Mouse (Mus musculus) duodenum, adult 2 months (tissue): ENCODE measurements around the gene Nipa1. TPM values are rescaled to one million over a fixed set of nuclear protein-coding genes. Genes with fewer than 3 reads are reported as not detected.

Experiments
- polyA plus RNA-seq: library from polyadenylated mRNA; depleted of rRNA; stranded (reverse); fragments of >200 nt; gene quantifications from 2 replicates; pipeline ENCODE4 v1.2.3, GENCODE M21; 2012; ENCODE audit warnings: low replicate concordance; rRNA removed

Gene Nipa1
- polyA plus RNA-seq = 0.71 and 0.95 TPM in 2 replicates

DNA sequence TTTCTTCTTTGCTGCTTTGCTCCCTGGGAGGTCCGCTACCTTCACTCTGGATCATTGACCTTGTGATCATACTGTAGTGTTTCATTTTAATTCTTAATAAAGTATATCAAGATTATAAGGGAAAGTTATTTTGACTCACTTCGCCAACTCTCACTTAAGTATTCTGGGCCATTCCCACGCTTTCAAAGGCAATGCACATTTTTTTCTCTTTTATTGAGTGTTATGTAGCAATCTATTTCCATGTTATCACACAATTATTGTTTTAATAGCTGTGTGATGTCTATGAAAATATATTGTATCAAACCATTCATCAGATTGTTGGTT lies at the start of gene Nipa1:
TSS of gene Nipa1 (minus strand) at position 25 of the 324 bp plus-strand sequence.

DNA sequence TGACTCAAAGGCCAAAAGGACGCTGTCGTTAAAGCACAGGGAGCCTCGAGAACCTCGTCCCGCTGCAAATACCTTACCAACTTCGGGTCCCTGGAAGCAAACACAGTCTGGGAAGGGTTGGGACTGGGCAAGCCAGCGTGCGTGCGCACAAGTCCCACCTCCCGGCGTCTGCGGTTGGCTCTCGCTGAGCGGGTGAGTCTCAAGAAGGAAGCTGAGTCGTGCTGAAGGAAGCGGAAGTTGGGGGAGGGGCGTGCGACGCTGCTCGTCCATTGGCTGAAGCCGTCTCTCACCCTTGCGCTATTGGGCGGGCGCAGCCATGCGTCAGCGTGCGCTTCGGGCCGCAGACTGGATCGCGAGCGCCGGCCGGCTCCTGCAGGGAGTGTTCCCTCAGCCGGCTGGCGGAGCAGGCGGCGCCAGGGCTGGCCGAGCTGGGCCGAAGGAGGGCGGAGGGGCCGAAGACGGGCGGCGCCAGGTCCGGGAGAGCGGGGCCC lies 30.1 kb upstream of the Nipa1 start, which contains the start of gene Herc2:
TSS of gene Herc2 (plus strand) at position 366 of the 491 bp plus-strand sequence.

DNA sequence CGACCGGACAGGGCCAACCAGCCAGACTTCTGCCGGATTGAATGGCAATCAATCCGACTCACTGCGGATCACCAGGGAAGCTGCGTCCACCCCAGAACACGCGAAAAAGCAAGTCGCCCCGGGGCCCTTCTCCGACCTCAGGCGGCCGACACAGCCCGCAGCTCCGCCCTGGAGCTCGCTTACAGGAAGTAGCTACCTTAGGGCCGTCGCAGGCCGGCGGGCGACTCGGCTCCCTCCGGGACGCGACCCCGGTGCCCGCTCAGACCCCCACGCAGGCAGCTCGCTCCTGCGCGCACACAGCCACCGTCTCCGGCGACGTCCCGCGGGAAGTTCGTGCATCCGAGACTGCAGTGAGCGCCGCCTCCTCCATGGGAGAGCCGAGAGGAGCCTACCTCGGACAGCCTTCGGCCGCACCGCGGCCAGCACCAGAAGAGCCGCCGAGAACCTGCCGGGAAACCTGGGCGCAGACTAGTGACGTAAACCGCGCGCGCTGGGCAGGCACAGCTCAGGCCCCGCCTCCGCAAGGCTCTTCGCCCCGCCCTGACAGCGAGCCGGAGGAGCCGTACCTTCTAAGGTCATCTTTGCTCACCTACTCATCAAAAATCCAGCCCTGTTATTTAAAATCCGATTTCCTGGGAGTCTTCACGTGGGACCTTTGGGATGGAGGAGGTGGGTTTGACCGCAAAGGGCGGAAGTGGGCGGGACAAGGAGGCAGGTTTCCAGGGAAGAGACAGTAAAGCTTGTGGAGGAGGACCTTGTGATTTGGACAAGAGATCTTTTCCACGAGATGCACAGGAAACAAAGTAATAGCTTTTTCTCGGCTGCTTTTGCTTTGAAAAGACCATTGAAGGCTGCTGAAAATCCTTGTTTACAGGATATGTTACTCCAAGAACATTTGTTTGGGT lies 57.5 kb downstream of the Nipa1 start, which contains the start of gene Nipa2:
TSS of gene Nipa2 (minus strand) at position 473 of the 905 bp plus-strand sequence.

Other genes with a start within 250 kb of the Nipa1 start
- gene Tubgcp5, start 225.8 kb downstream of the Nipa1 start, polyA plus RNA-seq = 0.34 and 1.1 TPM in 2 replicates
- 20.9 and 21.0 TPM in 2 replicates for gene Cyfip1, start 178.2 kb downstream of the Nipa1 start, polyA plus RNA-seq
- gene Nipa2, start 57.5 kb downstream of the Nipa1 start, polyA plus RNA-seq = 17.0 and 72.4 TPM in 2 replicates
- 13.4 and 15.5 TPM in 2 replicates for gene Herc2, start 30.2 kb upstream of the Nipa1 start, polyA plus RNA-seq
- gene Oca2, start 219.8 kb upstream of the Nipa1 start, polyA plus RNA-seq = not detected in 2 replicates